Mouse (Mus musculus): Measurements from ENCODE around the gene Nicn1. TPM values are rescaled to one million over a fixed set of nuclear protein-coding genes. Genes with fewer than 3 reads are reported as not detected.
"Not testable (repeated sequence)": the region's sequence is repeated elsewhere in the genome, so short reads cannot be mapped to it uniquely, and the experiment has no call there.

Nicn1 gene
- polyA plus RNA-seq, 1 experiment from 2014 or later: 23.9 TPM

- Histone ChIP-seq H3K9ac (peak overlapping the region; percentile 95), H3K9me3 (replicated peaks) (no peaks in the 10 kb centered on the region), H3K4me3 (peak overlapping the region; percentile 82), H3K27ac (peak overlapping the region; percentile 100), H3K4me2 (peak overlapping the region; percentile 75), H3K4me1 (replicated peaks) (peaks cover 34% of the 10 kb centered on the region), H3K27me3 (no peaks in the 10 kb centered on the region), H3K36me3 (peaks cover 22% of the 10 kb centered on the region)
- WGBS: under 1% methylated on average over 49 of the region's 51 CpGs
- peak; percentile 86 for ATAC-seq (replicated peaks; ENCODE audit: insufficient number of reproducible peaks, insufficient read depth, low FRiP score, low read depth)
These were observed 16.3 kb downstream of the Nicn1 start for GRCm38 (mm10) chr9:108306571-108306980.

GRCm38 (mm10) chr9:108307021-108307807 is 17.0 kb downstream of the Nicn1 start:
- Histone ChIP-seq H3K4me3 (peak overlapping the region; percentile 82), H3K27ac (peak overlapping the region; percentile 100), H3K4me2 (peak overlapping the region; percentile 75), H3K27me3 (no peaks in the 10 kb centered on the region), H3K4me1 (replicated peaks) (peaks cover 34% of the 10 kb centered on the region), H3K9ac (peak overlapping the region; percentile 95), H3K36me3 (peaks cover 18% of the 10 kb centered on the region), H3K9me3 (replicated peaks) (no peaks in the 10 kb centered on the region)
- no peak for ATAC-seq (replicated peaks; ENCODE audit: insufficient number of reproducible peaks, insufficient read depth, low FRiP score, low read depth)
- WGBS: 5% methylated on average over 12 of the region's 12 CpGs

GRCm38 (mm10) chr9:108308141-108308540 is 17.9 kb downstream of the Nicn1 start:
- Histone ChIP-seq H3K9me3 (replicated peaks) (no peaks in the 10 kb centered on the region), H3K4me2 (peak overlapping the region; percentile 75), H3K36me3 (peaks cover 10% of the 10 kb centered on the region), H3K4me3 (peak overlapping the region; percentile 82), H3K27ac (peak overlapping the region; percentile 42; the same call in 1 of the 2 replicates), H3K27me3 (no peaks in the 10 kb centered on the region), H3K9ac (peak overlapping the region; percentile 42), H3K4me1 (replicated peaks) (peaks cover 34% of the 10 kb centered on the region)
- WGBS: 23% methylated on average over 2 of the region's 2 CpGs
- no peak for ATAC-seq (replicated peaks; ENCODE audit: insufficient number of reproducible peaks, insufficient read depth, low FRiP score, low read depth)

- H3K27ac ChIP-seq: no peak overlapping the region
- H3K27me3 ChIP-seq: no peaks in the 10 kb centered on the region
- 93% methylated on average over 3 of the region's 3 CpGs for WGBS
- ATAC-seq (replicated peaks; ENCODE audit: insufficient number of reproducible peaks, insufficient read depth, low FRiP score, low read depth): no peak
- H3K36me3 ChIP-seq: peaks cover 16% of the 10 kb centered on the region; the same call in 1 of the 2 replicates
- no peak overlapping the region for H3K4me3 ChIP-seq
- H3K4me2 ChIP-seq: no peak overlapping the region
- H3K9ac ChIP-seq: no peak overlapping the region
- H3K4me1 ChIP-seq (replicated peaks): no peaks in the 10 kb centered on the region
- no peaks in the 10 kb centered on the region for H3K9me3 ChIP-seq (replicated peaks)
These were observed 27.3 kb downstream of the Nicn1 start for GRCm38 (mm10) chr9:108317572-108317971.

GRCm38 (mm10) chr9:108318462-108318861 is 28.2 kb downstream of the Nicn1 start:
- Histone ChIP-seq H3K9me3 (replicated peaks) (no peaks in the 10 kb centered on the region), H3K4me1 (replicated peaks) (no peaks in the 10 kb centered on the region), H3K4me3 (no peak overlapping the region), H3K4me2 (no peak overlapping the region), H3K9ac (no peak overlapping the region), H3K27ac (no peak overlapping the region), H3K27me3 (no peaks in the 10 kb centered on the region), H3K36me3 (peaks cover 16% of the 10 kb centered on the region; the same call in 1 of the 2 replicates)
- no peak for ATAC-seq (replicated peaks; ENCODE audit: insufficient number of reproducible peaks, insufficient read depth, low FRiP score, low read depth)
- 85% methylated on average over 2 of the region's 2 CpGs for WGBS

GRCm38 (mm10) chr9:108322054-108322453 is 31.8 kb downstream of the Nicn1 start:
- not testable (repeated sequence) for H3K9me3 ChIP-seq (replicated peaks); H3K27me3 ChIP-seq; H3K36me3 ChIP-seq; H3K4me3 ChIP-seq; H3K4me1 ChIP-seq (replicated peaks); H3K9ac ChIP-seq; H3K4me2 ChIP-seq; ATAC-seq (replicated peaks; ENCODE audit: insufficient number of reproducible peaks, insufficient read depth, low FRiP score, low read depth); H3K27ac ChIP-seq
- WGBS: 88% methylated on average over 7 of the region's 7 CpGs

GRCm38 (mm10) chr9:108324784-108325183 is 34.6 kb downstream of the Nicn1 start:
- no peak overlapping the region for H3K4me2 ChIP-seq
- no peak overlapping the region for H3K4me3 ChIP-seq
- 84% methylated on average over 1 of the region's 1 CpGs for WGBS
- H3K27ac ChIP-seq: no peak overlapping the region
- ATAC-seq (replicated peaks; ENCODE audit: insufficient number of reproducible peaks, insufficient read depth, low FRiP score, low read depth): no peak
- H3K9me3 ChIP-seq (replicated peaks): no peaks in the 10 kb centered on the region
- H3K36me3 ChIP-seq: peaks cover 30% of the 10 kb centered on the region
- H3K4me1 ChIP-seq (replicated peaks): no peaks in the 10 kb centered on the region
- H3K9ac ChIP-seq: no peak overlapping the region
- no peaks in the 10 kb centered on the region for H3K27me3 ChIP-seq

- Histone ChIP-seq H3K27ac (no peak overlapping the region), H3K4me3 (no peak overlapping the region), H3K4me1 (replicated peaks) (no peaks in the 10 kb centered on the region), H3K4me2 (no peak overlapping the region), H3K27me3 (no peaks in the 10 kb centered on the region), H3K36me3 (peaks cover 38% of the 10 kb centered on the region), H3K9me3 (replicated peaks) (no peaks in the 10 kb centered on the region), H3K9ac (no peak overlapping the region)
- WGBS: 98% methylated on average over 2 of the region's 2 CpGs
- no peak for ATAC-seq (replicated peaks; ENCODE audit: insufficient number of reproducible peaks, insufficient read depth, low FRiP score, low read depth)
These were observed 35.6 kb downstream of the Nicn1 start for GRCm38 (mm10) chr9:108325811-108326210.

- Histone ChIP-seq H3K27ac (peak overlapping the region; percentile 93), H3K9ac (no peak overlapping the region), H3K9me3 (replicated peaks) (no peaks in the 10 kb centered on the region), H3K27me3 (no peaks in the 10 kb centered on the region), H3K36me3 (peaks cover 33% of the 10 kb centered on the region), H3K4me1 (replicated peaks) (peaks cover 27% of the 10 kb centered on the region), H3K4me3 (peak overlapping the region; percentile 62; the same call in 1 of the 2 replicates), H3K4me2 (peak overlapping the region; percentile 85)
- 64% methylated on average over 10 of the region's 10 CpGs for whole genome bisulfite sequencing
- ATAC-seq (replicated peaks; ENCODE audit: insufficient number of reproducible peaks, insufficient read depth, low FRiP score, low read depth): no peak
These were observed 47.8 kb downstream of the Nicn1 start for GRCm38 (mm10) chr9:108337848-108338550.

GRCm38 (mm10) chr9:108338551-108338885 is 48.3 kb downstream of the Nicn1 start:
- Histone ChIP-seq H3K9ac (peak overlapping the region; percentile 73), H3K4me1 (replicated peaks) (peaks cover 27% of the 10 kb centered on the region), H3K4me3 (peak overlapping the region; percentile 62), H3K9me3 (replicated peaks) (no peaks in the 10 kb centered on the region), H3K4me2 (peak overlapping the region; percentile 85), H3K27me3 (no peaks in the 10 kb centered on the region), H3K27ac (peak overlapping the region; percentile 93), H3K36me3 (peaks cover 28% of the 10 kb centered on the region)
- 25% methylated on average over 6 of the region's 6 CpGs for WGBS
- no peak for ATAC-seq (replicated peaks; ENCODE audit: insufficient number of reproducible peaks, insufficient read depth, low FRiP score, low read depth)

- Histone ChIP-seq H3K36me3 (peaks cover 22% of the 10 kb centered on the region), H3K27me3 (no peaks in the 10 kb centered on the region), H3K9ac (peak within 1 kb of the TSS; percentile 73), H3K9me3 (replicated peaks) (no peaks in the 10 kb centered on the region), H3K4me2 (peak within 1 kb of the TSS; percentile 85), H3K4me1 (replicated peaks) (peaks cover 27% of the 10 kb centered on the region), H3K4me3 (peak within 1 kb of the TSS; percentile 62), H3K27ac (peak within 1 kb of the TSS; percentile 93)
- peak; percentile 95 for ATAC-seq (replicated peaks; ENCODE audit: insufficient number of reproducible peaks, insufficient read depth, low FRiP score, low read depth)
- WGBS: under 1% methylated on average over 49 of the region's 49 CpGs
These were observed 48.9 kb downstream of the Nicn1 start, which contains the start of gene Gpx1 for GRCm38 (mm10) chr9:108338886-108339781. Gpx1 (plus strand) TSS chr9:108338903.

All from heart, embryonic 15.5 days (tissue).